8 mouse cellular contexts compared by ENCODE assay signal in genomic region chr12:79613846-79614582, GRCm38 (mm10).
DNase-seq lines count a peak whose midpoint lies in the region; ATAC-seq and TF ChIP-seq lines count a peak whose summit lies in the region.

No protein-coding gene starts in this region.

- no peaks in the 10 kb centered on the region for H3K36me3 ChIP-seq in midbrain, embryonic 10.5 days
- H3K36me3 ChIP-seq in midbrain, embryonic 15.5 days (replicated peaks), result no peaks in the 10 kb centered on the region
- H3K36me3 ChIP-seq in limb, embryonic 10.5 days, result no peaks in the 10 kb centered on the region
- H3K36me3 ChIP-seq in stomach, postnatal 0 days (ENCODE audit: control insufficient read depth, insufficient read depth, low read length), result no peaks in the 10 kb centered on the region
- H3K36me3 ChIP-seq in thymus, adult 2 months (ENCODE audit: control insufficient read depth, insufficient read depth, low read length), result no peaks in the 10 kb centered on the region

- peaks cover 64% of the 10 kb centered on the region for H3K4me1 ChIP-seq in midbrain, embryonic 10.5 days
- peaks cover 7% of the 10 kb centered on the region; the same call in 1 of the 2 replicates for H3K4me1 ChIP-seq in midbrain, embryonic 15.5 days
- H3K4me1 ChIP-seq in limb, embryonic 10.5 days, result peaks cover 42% of the 10 kb centered on the region
- H3K4me1 ChIP-seq in stomach, postnatal 0 days (replicated peaks; ENCODE audit: control insufficient read depth, insufficient read depth), result peaks cover 13% of the 10 kb centered on the region
- H3K4me1 ChIP-seq in thymus, adult 2 months (replicated peaks; ENCODE audit: control insufficient read depth, insufficient read depth, low read length), result peaks cover 2% of the 10 kb centered on the region; the same call in 1 of the 2 replicates

- no peaks in the 10 kb centered on the region for H3K9me3 ChIP-seq in midbrain, embryonic 10.5 days (replicated peaks)
- H3K9me3 ChIP-seq in midbrain, embryonic 15.5 days, result no peaks in the 10 kb centered on the region
- H3K9me3 ChIP-seq in limb, embryonic 10.5 days (replicated peaks), result no peaks in the 10 kb centered on the region
- H3K9me3 ChIP-seq in stomach, postnatal 0 days (ENCODE audit: control insufficient read depth, low read length), result no peaks in the 10 kb centered on the region

- no peak for TF ChIP-seq POLR2A in thymus, adult 2 months (IDR thresholded peaks at IDR 0.05; ENCODE audit: control insufficient read depth, extremely low read depth, insufficient read depth, low read length, poor library complexity)

- no peak overlapping the region for H3K4me2 ChIP-seq in midbrain, embryonic 15.5 days
- H3K4me2 ChIP-seq in stomach, postnatal 0 days (replicated peaks; ENCODE audit: low read depth), result no peak overlapping the region

- DNase-seq in gastrocnemius, adult 2 months, result no peak
- DNase-seq in gastrocnemius, postnatal 36 days, result no peak
- no peak for DNase-seq in midbrain, embryonic 10.5 days (ENCODE audit: low spot score)
- no peak for DNase-seq in limb, embryonic 10.5 days (ENCODE audit: low spot score)
- DNase-seq in stomach, postnatal 0 days (ENCODE audit: low spot score), result no peak
- DNase-seq in thymus, adult 2 months, result no peak
- DNase-seq in layer of hippocampus, adult 8-10 months (ENCODE audit: low spot score in 2 of 2), result no peak

- TF ChIP-seq EP300 in stomach, postnatal 0 days (optimal IDR thresholded peaks at IDR 0.05), result no peak

- 91% methylated on average over 9 of the region's 9 CpGs for WGBS in midbrain, embryonic 10.5 days
- 90% methylated on average over 9 of the region's 9 CpGs for WGBS in midbrain, embryonic 15.5 days
- WGBS in limb, embryonic 10.5 days, result 75% methylated on average over 9 of the region's 9 CpGs
- 71% methylated on average over 9 of the region's 9 CpGs for WGBS in stomach, postnatal 0 days
- 76% methylated on average over 9 of the region's 9 CpGs for WGBS in thymus, adult 2 months

- peaks cover 16% of the 10 kb centered on the region for H3K27me3 ChIP-seq in midbrain, embryonic 10.5 days (ENCODE audit: low read depth, poor library complexity, severe bottlenecking)
- no peaks in the 10 kb centered on the region for H3K27me3 ChIP-seq in midbrain, embryonic 15.5 days (replicated peaks)
- H3K27me3 ChIP-seq in limb, embryonic 10.5 days (ENCODE audit: low read depth, poor library complexity, severe bottlenecking), result no peaks in the 10 kb centered on the region
- no peaks in the 10 kb centered on the region for H3K27me3 ChIP-seq in stomach, postnatal 0 days (ENCODE audit: control insufficient read depth, insufficient read depth, low read length)
- H3K27me3 ChIP-seq in thymus, adult 2 months (ENCODE audit: control insufficient read depth, insufficient read depth, low read length), result no peaks in the 10 kb centered on the region

- intact Hi-C loops in gastrocnemius, adult 2 months (cut with DNase I), result loop anchor here (2.0 to 5.0 kb wide), 5 partner anchors 145 to 519 kb away; no protein-coding TSS in a partner anchor
- intact Hi-C loops in gastrocnemius, postnatal 36 days (cut with DNase I), result loop anchor here (2.0 to 5.0 kb wide), 3 partner anchors 273 to 519 kb away; partner anchors contain the start of gene Zfp36l1

- no peak overlapping the region for H3K9ac ChIP-seq in midbrain, embryonic 15.5 days
- no peak overlapping the region for H3K9ac ChIP-seq in stomach, postnatal 0 days (ENCODE audit: low read length)

- TF ChIP-seq CTCF in gastrocnemius, adult 2 months (IDR thresholded peaks at IDR 0.05), result no peak
- TF ChIP-seq CTCF in stomach, postnatal 0 days (IDR thresholded peaks at IDR 0.05; ENCODE audit: low read depth), result no peak
- TF ChIP-seq CTCF in thymus, adult 2 months (IDR thresholded peaks at IDR 0.05; ENCODE audit: borderline replicate concordance, control insufficient read depth, extremely low read depth, insufficient read depth, low read length, poor library complexity), result no peak

- ATAC-seq in midbrain, embryonic 15.5 days (replicated peaks), result no peak
- ATAC-seq in stomach, postnatal 0 days (ENCODE audit: low FRiP score, low TSS enrichment), result no peak

- H3K27ac ChIP-seq in gastrocnemius, adult 2 months, result peak overlapping the region; percentile 76
- peak overlapping the region; percentile 67 for H3K27ac ChIP-seq in midbrain, embryonic 10.5 days (replicated peaks)
- H3K27ac ChIP-seq in midbrain, embryonic 15.5 days, result no peak overlapping the region
- peak overlapping the region; percentile 85 for H3K27ac ChIP-seq in limb, embryonic 10.5 days
- H3K27ac ChIP-seq in stomach, postnatal 0 days (replicated peaks), result peak overlapping the region; percentile 35
- H3K27ac ChIP-seq in thymus, adult 2 months (ENCODE audit: control insufficient read depth, insufficient read depth, low read length), result no peak overlapping the region

- H3K4me3 ChIP-seq in gastrocnemius, adult 2 months, result no peak overlapping the region
- no peak overlapping the region for H3K4me3 ChIP-seq in midbrain, embryonic 10.5 days
- no peak overlapping the region for H3K4me3 ChIP-seq in midbrain, embryonic 15.5 days
- no peak overlapping the region for H3K4me3 ChIP-seq in limb, embryonic 10.5 days
- H3K4me3 ChIP-seq in stomach, postnatal 0 days (ENCODE audit: low read depth, low read length), result no peak overlapping the region
- H3K4me3 ChIP-seq in thymus, adult 2 months (ENCODE audit: control insufficient read depth, insufficient read depth, low read length), result no peak overlapping the region

Comparison
In these comparisons a context has a peak if more than half of its experiments do, and no peak if none do; other contexts are left out.
1. H3K27ac ChIP-seq: peak in gastrocnemius, adult 2 months (single experiment), midbrain, embryonic 10.5 days (single experiment), limb, embryonic 10.5 days (single experiment) and stomach, postnatal 0 days (single experiment); none in midbrain, embryonic 15.5 days (single experiment) and thymus, adult 2 months (single experiment).